Mouse (Mus musculus): ENCODE results near the gene Gm49486. TPM values are rescaled to one million over a fixed set of nuclear protein-coding genes. Genes with fewer than 3 reads are reported as not detected.

The Gm49486 gene
- polyA plus RNA-seq, 1 experiment: not detected

DNA sequence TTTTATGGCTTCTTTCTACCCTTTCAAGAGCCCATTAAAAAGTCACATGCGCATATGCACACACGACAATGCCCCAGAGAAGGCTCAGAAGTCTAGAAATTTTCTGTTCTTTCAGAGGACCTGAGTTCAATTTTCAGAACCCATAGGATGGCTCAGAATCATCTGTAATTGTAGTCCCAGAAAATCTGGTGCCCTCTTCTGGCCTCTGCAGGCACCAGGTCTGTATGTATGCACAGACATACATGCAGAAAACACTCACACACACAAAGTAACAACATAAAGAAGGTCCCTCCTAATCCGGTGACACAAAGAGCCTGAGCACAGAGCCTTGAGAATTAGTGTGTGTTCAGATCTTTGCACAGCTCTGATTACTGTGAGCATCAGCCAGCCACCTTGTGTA lies 61.1 kb downstream of the Gm49486 start:
- no peaks in the 10 kb centered on the region for H3K27me3 ChIP-seq (ENCODE audit: control insufficient read depth)
- H3K9me3 ChIP-seq (ENCODE audit: control insufficient read depth, low read length): no peaks in the 10 kb centered on the region
- H3K4me3 ChIP-seq (replicated peaks): no peak overlapping the region
- H3K4me1 ChIP-seq (ENCODE audit: control insufficient read depth): no peaks in the 10 kb centered on the region
- TF ChIP-seq TAL1 (IDR thresholded peaks at IDR 0.05; ENCODE audit: low read length) (no peak), GATA1 (IDR thresholded peaks at IDR 0.05; ENCODE audit: low read length) (no peak)
- H3K36me3 ChIP-seq (ENCODE audit: control insufficient read depth): peaks cover 49% of the 10 kb centered on the region

GRCm38 (mm10) chr15:79292779-79293178 lies 63.6 kb downstream of the Gm49486 start:
- TF ChIP-seq GATA1 (IDR thresholded peaks at IDR 0.05; ENCODE audit: low read length) (no peak), TAL1 (IDR thresholded peaks at IDR 0.05; ENCODE audit: low read length) (no peak)
- peaks cover 42% of the 10 kb centered on the region for H3K36me3 ChIP-seq (ENCODE audit: control insufficient read depth)
- H3K4me1 ChIP-seq (ENCODE audit: control insufficient read depth): no peaks in the 10 kb centered on the region
- H3K27me3 ChIP-seq (ENCODE audit: control insufficient read depth): no peaks in the 10 kb centered on the region
- H3K9me3 ChIP-seq (ENCODE audit: control insufficient read depth, low read length): no peaks in the 10 kb centered on the region
- H3K4me3 ChIP-seq (replicated peaks): no peak overlapping the region

DNA sequence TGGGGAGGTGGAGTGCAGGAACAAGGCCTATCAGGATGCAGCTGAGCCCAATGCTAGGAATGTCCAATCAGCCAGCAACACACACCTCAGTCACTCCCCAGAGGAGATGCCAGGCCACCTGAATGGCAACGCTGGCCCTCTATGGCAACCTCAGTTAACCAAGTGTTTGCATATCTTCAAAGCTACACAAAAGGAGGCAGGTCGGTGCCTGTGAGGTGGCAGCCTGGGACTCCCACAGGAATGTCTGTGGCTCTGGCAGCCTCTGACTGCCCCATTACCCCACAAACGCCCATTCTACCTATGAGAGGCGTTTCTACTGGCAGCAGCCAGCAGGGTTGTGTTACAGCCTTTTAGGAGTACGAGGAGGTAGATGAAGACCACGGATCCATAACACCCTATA lies 69.4 kb downstream of the Gm49486 start:
- peaks cover 48% of the 10 kb centered on the region for H3K36me3 ChIP-seq (ENCODE audit: control insufficient read depth)
- H3K9me3 ChIP-seq (ENCODE audit: control insufficient read depth, low read length): no peaks in the 10 kb centered on the region
- no peaks in the 10 kb centered on the region for H3K4me1 ChIP-seq (ENCODE audit: control insufficient read depth)
- no peak overlapping the region for H3K4me3 ChIP-seq (replicated peaks)
- no peak for TF ChIP-seq TAL1 (IDR thresholded peaks at IDR 0.05; ENCODE audit: low read length)
- no peaks in the 10 kb centered on the region for H3K27me3 ChIP-seq (ENCODE audit: control insufficient read depth)

GRCm38 (mm10) chr15:79299563-79300155 lies 70.5 kb downstream of the Gm49486 start:
- Histone ChIP-seq H3K4me1 (ENCODE audit: control insufficient read depth) (no peaks in the 10 kb centered on the region), H3K27me3 (ENCODE audit: control insufficient read depth) (no peaks in the 10 kb centered on the region), H3K36me3 (ENCODE audit: control insufficient read depth) (peaks cover 56% of the 10 kb centered on the region), H3K9me3 (ENCODE audit: control insufficient read depth, low read length) (no peaks in the 10 kb centered on the region), H3K4me3 (replicated peaks) (no peak overlapping the region)
- TF ChIP-seq TAL1 (IDR thresholded peaks at IDR 0.05; ENCODE audit: low read length) (no peak), GATA1 (IDR thresholded peaks at IDR 0.05; ENCODE audit: low read length) (no peak)

DNA sequence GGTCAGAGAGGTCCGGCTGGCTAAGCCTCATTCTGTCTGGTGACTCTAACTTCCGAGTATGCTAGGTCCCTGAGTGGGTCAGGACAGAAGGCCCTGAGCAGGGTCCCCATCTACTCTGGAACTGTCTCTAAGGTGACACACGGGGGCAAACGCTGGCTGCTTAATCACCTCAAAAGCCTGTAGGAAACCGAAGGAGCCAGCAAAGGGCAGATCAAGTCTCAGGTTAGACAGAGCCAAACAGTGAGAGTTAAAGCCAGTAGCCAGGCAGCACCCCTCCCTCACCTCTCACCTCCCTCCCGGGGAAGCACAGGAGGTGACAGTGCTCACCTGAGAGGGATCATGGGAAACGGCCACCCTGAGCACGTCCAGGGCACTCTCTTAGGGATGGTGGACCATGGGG lies 74.5 kb downstream of the Gm49486 start:
- TF ChIP-seq GATA1 (IDR thresholded peaks at IDR 0.05; ENCODE audit: low read length): no peak
- TF ChIP-seq TAL1 (IDR thresholded peaks at IDR 0.05; ENCODE audit: low read length): no peak
- Histone ChIP-seq H3K4me3 (replicated peaks) (no peak overlapping the region), H3K36me3 (ENCODE audit: control insufficient read depth) (peaks cover 81% of the 10 kb centered on the region), H3K9me3 (ENCODE audit: control insufficient read depth, low read length) (no peaks in the 10 kb centered on the region), H3K4me1 (ENCODE audit: control insufficient read depth) (no peaks in the 10 kb centered on the region), H3K27me3 (ENCODE audit: control insufficient read depth) (no peaks in the 10 kb centered on the region)

DNA sequence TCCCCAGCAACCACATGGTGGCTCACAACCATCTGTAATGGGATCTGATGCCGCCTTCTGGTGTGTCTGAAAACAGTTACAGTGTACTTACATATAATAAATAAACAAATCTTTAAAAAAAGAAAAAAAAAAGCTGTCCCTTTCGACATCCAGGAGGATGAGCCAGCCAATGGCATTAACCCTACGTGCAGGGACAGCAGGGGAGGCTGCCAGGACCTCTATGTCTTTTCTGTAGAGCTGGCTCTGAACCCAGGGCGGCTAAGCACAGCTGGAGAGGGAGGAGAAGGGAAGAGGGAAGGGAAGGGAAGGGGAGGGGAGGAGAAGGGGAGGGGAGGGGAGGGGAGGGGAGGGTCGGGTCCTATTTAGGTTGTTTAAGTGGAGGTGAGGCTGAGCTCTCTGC lies 75.6 kb downstream of the Gm49486 start:
- H3K9me3 ChIP-seq (ENCODE audit: control insufficient read depth, low read length): no peaks in the 10 kb centered on the region
- no peak overlapping the region for H3K4me3 ChIP-seq (replicated peaks)
- no peaks in the 10 kb centered on the region for H3K4me1 ChIP-seq (ENCODE audit: control insufficient read depth)
- no peak for TF ChIP-seq GATA1 (IDR thresholded peaks at IDR 0.05; ENCODE audit: low read length)
- no peak for TF ChIP-seq TAL1 (IDR thresholded peaks at IDR 0.05; ENCODE audit: low read length)
- peaks cover 75% of the 10 kb centered on the region for H3K36me3 ChIP-seq (ENCODE audit: control insufficient read depth)
- no peaks in the 10 kb centered on the region for H3K27me3 ChIP-seq (ENCODE audit: control insufficient read depth)

DNA sequence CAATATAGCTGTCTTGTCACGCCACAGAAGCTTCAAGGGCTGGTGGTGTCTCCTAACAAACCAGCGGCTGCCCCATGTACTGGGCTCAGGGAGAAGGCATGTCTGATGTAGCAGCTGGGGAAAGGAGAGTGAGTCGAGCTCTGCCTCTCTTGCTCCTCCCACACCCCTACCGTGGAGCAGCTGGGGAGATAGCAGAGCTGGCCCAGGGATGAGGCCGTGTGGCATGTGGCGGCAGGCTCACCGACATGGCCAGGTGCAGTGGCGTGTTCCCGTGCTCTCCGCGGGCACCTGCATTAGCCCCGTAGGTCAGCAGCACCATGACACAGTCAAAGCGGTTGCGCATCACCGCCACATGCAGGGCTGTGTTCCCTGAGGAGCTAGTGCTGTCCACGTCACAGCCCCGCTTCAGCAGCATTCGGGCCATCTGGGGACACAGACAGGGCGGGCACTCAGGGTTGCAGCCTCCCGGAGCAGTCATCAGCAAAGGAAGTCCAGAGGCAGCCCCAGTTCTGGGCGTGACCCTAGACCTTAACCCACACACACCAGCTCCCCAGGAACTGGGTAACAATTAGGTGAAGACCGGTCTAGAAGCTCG lies 76.9 kb downstream of the Gm49486 start:
- Histone ChIP-seq H3K4me1 (ENCODE audit: control insufficient read depth) (no peaks in the 10 kb centered on the region), H3K36me3 (ENCODE audit: control insufficient read depth) (peaks cover 76% of the 10 kb centered on the region), H3K9me3 (ENCODE audit: control insufficient read depth, low read length) (no peaks in the 10 kb centered on the region), H3K4me3 (replicated peaks) (no peak overlapping the region), H3K27me3 (ENCODE audit: control insufficient read depth) (no peaks in the 10 kb centered on the region)
- TF ChIP-seq GATA1 (IDR thresholded peaks at IDR 0.05; ENCODE audit: low read length) (no peak), TAL1 (IDR thresholded peaks at IDR 0.05; ENCODE audit: low read length) (no peak)

Other genes starting within 250 kb of the Gm49486 start
- 15.5 and 19.5 TPM in 2 replicates for gene H1f0, start 200.9 kb upstream of the Gm49486 start, polyA plus RNA-seq (2012)
- 0.06 TPM in 1 of 2 replicates, not detected in the other for gene Galr3, start 187.5 kb upstream of the Gm49486 start, polyA plus RNA-seq (2012)
- gene Ankrd54, start 166.5 kb upstream of the Gm49486 start, polyA plus RNA-seq (2012): 13.6 and 25.2 TPM in 2 replicates
- 1.8 and 3.6 TPM in 2 replicates for gene Eif3l, start 154.2 kb upstream of the Gm49486 start, polyA plus RNA-seq (2012)
- 0.05 and 0.09 TPM in 2 replicates for gene Micall1, start 120.5 kb upstream of the Gm49486 start, polyA plus RNA-seq (2012)
- 13.8 and 15.3 TPM in 2 replicates for gene Polr2f, start 88.4 kb upstream of the Gm49486 start, polyA plus RNA-seq (2012)
- not detected in 2 replicates for gene 1700088E04Rik, start 88.1 kb upstream of the Gm49486 start, polyA plus RNA-seq (2012)
- not detected in 2 replicates for gene Sox10, start 64.2 kb upstream of the Gm49486 start, polyA plus RNA-seq (2012)
- gene Pick1, start 218 bp upstream of the Gm49486 start, polyA plus RNA-seq (2012): 0.76 and 0.91 TPM in 2 replicates
- gene Slc16a8, start 25.4 kb downstream of the Gm49486 start, polyA plus RNA-seq (2012): not detected in 2 replicates
- not detected in 2 replicates for gene Baiap2l2, start 56.1 kb downstream of the Gm49486 start, polyA plus RNA-seq (2012)
- 2.6 and 2.7 TPM in 2 replicates for gene Pla2g6, start 99.0 kb downstream of the Gm49486 start, polyA plus RNA-seq (2012)
- 0.30 and 0.55 TPM in 2 replicates for gene Maff, start 117.2 kb downstream of the Gm49486 start, polyA plus RNA-seq (2012)
- 0.44 and 0.51 TPM in 2 replicates for gene Tmem184b, start 174.2 kb downstream of the Gm49486 start, polyA plus RNA-seq (2012)
- gene Csnk1e, start 226.2 kb downstream of the Gm49486 start, polyA plus RNA-seq (2012): 0.17 and 0.22 TPM in 2 replicates